Mouse (Mus musculus): Measurements from ENCODE around the gene Clmn. TPM values are rescaled to one million over a fixed set of nuclear protein-coding genes. Genes with fewer than 3 reads are reported as not detected.
"Not testable (repeated sequence)": the region's sequence is repeated elsewhere in the genome, so short reads cannot be mapped to it uniquely, and the experiment has no call there.

The Clmn gene
- polyA plus RNA-seq, 1 experiment from 2014 or later: 0.98 TPM

DNA sequence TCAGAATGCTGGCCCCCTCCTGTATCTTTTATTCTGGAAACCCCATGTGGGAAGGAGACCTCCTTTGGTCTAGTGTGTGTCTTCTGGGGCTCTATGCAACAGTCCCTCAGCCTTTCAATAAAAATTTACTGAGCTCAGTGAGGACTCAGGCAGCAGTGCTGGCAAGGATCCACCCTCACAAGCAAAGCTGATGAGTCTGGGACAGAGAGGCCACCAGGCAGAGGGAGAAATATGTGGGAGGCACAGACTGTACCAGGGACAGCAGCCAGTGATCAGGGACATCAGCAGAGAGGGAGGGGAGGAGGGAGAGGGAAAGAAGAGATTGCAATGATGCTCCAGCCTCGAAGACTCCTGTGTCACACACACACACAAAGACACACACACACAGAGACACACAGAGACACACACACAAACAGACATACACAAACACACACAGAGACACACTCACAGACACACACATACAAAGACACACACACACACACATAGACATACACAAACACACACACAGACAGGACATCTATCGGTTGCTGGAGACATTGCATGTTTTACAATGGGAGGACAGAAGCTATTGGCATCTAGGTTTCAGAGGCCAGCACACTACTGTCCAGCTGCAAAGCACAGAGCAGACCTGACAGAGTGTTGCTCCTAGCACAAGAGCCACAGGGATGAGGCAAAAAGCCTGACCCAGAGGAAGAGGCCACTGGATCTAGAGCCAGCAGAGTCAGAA lies 27.6 kb downstream of the Clmn start:
- H3K36me3 ChIP-seq: no peaks in the 10 kb centered on the region
- 71% methylated on average over 2 of the region's 2 CpGs for WGBS
- no peak overlapping the region for H3K27ac ChIP-seq
- no peak overlapping the region for H3K4me3 ChIP-seq (replicated peaks)
- 0 out of 2 replicates have a peak, but pooled peaks have one; percentile 25 for ATAC-seq
- H3K9me3 ChIP-seq: no peaks in the 10 kb centered on the region
- H3K4me1 ChIP-seq (replicated peaks): peaks cover 22% of the 10 kb centered on the region
- no peak overlapping the region for H3K4me2 ChIP-seq (replicated peaks)
- H3K27me3 ChIP-seq: no peaks in the 10 kb centered on the region; the same call in 1 of the 2 replicates
- H3K9ac ChIP-seq (replicated peaks): no peak overlapping the region

DNA sequence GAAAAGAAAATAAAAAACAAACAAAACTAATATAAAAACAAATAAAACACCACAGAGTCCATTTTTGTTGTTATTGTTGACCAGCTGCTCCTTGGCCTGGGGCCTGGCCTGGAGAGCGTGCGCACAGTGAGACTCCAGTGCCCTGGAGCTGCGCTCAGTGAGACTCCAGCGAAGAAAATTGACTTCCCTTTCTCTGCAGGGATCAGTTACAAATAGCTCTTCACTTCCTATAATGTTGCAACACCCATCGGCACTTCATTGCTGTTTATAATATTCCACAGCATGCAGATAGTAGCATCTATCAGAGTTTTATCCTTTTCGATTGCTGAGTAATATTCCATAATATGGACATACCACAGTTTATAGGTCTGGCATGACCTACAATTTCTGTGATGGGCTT lies 28.6 kb downstream of the Clmn start:
- 95% methylated on average over 6 of the region's 6 CpGs for WGBS
- Histone ChIP-seq H3K36me3 (no peaks in the 10 kb centered on the region), H3K27ac (no peak overlapping the region), H3K4me3 (replicated peaks) (no peak overlapping the region), H3K4me2 (replicated peaks) (no peak overlapping the region), H3K27me3 (no peaks in the 10 kb centered on the region; the same call in 1 of the 2 replicates), H3K9ac (replicated peaks) (no peak overlapping the region), H3K9me3 (no peaks in the 10 kb centered on the region), H3K4me1 (replicated peaks) (peaks cover 22% of the 10 kb centered on the region)
- no peak for ATAC-seq

DNA sequence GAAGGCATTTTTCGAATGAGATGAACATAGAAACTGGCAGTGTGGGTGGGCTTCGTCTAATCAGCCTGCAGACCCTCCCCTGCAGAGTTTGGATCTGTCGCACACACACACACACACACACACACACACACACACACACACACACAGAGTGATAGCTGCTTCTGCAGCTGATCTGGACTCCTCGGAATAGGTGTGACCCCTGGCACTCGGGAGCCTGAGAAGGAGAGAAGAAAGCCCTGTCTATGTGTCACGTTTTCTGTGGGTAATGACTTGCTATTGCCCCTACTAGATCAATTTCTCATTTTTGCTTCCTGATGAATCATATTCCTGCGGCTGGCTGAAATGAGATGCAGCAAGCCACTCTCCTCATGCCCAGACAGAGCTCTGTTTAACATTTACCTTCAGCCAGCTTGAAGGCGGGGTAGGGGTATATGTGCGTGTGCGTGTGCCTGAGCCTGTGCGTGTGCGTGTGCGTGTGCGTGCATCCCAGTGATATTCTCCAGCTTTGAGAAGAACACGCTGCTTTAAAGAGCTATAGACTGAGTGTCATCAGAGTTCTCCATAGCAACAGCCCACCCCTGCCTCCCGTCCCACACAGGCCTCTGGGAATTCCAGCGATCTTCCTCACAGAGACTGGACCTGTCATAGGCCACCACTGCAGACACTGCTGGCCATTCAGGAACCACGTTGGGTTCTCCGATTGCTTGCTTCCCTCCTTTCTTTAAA lies 29.3 kb downstream of the Clmn start:
- H3K36me3 ChIP-seq: no peaks in the 10 kb centered on the region
- ATAC-seq: peak; percentile 59
- no peaks in the 10 kb centered on the region for H3K9me3 ChIP-seq
- peaks cover 19% of the 10 kb centered on the region for H3K4me1 ChIP-seq (replicated peaks)
- H3K9ac ChIP-seq (replicated peaks): no peak overlapping the region
- H3K27ac ChIP-seq: no peak overlapping the region
- no peaks in the 10 kb centered on the region; the same call in 1 of the 2 replicates for H3K27me3 ChIP-seq
- no peak overlapping the region for H3K4me3 ChIP-seq (replicated peaks)
- WGBS: 63% methylated on average over 19 of the region's 19 CpGs
- no peak overlapping the region for H3K4me2 ChIP-seq (replicated peaks)

DNA sequence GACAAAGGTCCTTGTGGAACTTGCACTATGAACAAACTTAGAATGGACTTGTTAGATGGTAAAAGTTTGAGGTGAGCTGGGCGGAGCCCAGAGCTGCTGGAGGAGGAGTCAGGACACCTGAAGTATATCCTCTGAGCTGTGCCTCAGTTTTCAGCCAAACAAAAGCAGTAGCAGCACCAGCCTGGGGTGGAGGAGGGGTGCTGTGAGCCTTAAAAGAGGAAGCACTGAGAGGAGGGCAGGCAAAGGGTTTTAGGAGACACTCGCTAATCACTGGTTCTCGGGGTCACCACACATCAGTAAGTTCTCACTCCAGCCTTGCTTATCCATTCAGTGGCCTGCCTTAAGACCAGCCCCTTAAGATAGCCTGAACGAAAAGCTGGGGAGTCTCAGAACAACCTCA lies 30.1 kb downstream of the Clmn start:
- H3K4me2 ChIP-seq (replicated peaks): no peak overlapping the region
- H3K27ac ChIP-seq: no peak overlapping the region
- peaks cover 25% of the 10 kb centered on the region for H3K4me1 ChIP-seq (replicated peaks)
- WGBS: 36% methylated on average over 4 of the region's 4 CpGs
- no peaks in the 10 kb centered on the region; the same call in 1 of the 2 replicates for H3K27me3 ChIP-seq
- ATAC-seq: no peak
- H3K9me3 ChIP-seq: no peaks in the 10 kb centered on the region
- H3K36me3 ChIP-seq: no peaks in the 10 kb centered on the region
- no peak overlapping the region for H3K9ac ChIP-seq (replicated peaks)
- no peak overlapping the region for H3K4me3 ChIP-seq (replicated peaks)

DNA sequence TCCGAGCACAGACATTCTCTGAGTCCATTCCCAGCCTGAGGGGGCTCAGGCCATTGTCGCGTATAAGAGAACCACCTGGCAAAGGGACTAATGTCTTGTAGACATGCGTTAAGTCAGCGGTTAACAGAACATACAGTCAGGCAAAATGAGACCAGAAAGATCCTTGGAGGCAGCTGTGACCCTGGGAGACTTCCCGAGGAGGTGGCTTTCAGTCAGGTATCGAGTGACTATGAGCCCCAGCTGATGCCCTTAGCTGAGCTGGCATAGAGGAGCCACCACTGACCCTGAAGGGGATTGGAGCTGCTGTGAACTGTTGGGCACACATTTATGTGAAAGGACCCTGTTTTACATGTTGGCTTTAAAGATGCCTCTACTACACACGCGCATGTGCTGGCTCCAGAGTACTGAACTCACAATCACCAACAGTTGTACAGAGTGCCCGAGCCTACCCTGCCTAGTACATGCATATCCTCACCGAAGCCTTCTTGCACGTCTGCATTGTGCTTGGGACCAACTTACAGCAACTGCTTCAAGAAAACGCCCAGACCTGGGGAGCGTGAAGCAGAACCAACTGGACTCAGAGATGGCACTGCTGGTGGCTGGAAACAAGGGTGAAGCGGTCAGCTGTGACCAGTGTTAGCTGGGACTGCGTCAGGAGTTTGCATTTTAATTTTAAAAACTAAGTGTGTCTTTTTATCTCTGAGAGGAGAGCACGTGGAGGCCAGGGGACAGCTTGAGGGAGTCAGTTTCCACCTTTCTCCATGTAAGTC lies 34.0 kb downstream of the Clmn start:
- no peaks in the 10 kb centered on the region for H3K36me3 ChIP-seq
- 68% methylated on average over 17 of the region's 17 CpGs for WGBS
- H3K4me2 ChIP-seq (replicated peaks): no peak overlapping the region
- no peak overlapping the region for H3K27ac ChIP-seq
- peaks cover 27% of the 10 kb centered on the region for H3K4me1 ChIP-seq (replicated peaks)
- H3K27me3 ChIP-seq: no peaks in the 10 kb centered on the region; the same call in 1 of the 2 replicates
- H3K9ac ChIP-seq (replicated peaks): no peak overlapping the region
- H3K4me3 ChIP-seq (replicated peaks): no peak overlapping the region
- H3K9me3 ChIP-seq: no peaks in the 10 kb centered on the region
- ATAC-seq: no peak

DNA sequence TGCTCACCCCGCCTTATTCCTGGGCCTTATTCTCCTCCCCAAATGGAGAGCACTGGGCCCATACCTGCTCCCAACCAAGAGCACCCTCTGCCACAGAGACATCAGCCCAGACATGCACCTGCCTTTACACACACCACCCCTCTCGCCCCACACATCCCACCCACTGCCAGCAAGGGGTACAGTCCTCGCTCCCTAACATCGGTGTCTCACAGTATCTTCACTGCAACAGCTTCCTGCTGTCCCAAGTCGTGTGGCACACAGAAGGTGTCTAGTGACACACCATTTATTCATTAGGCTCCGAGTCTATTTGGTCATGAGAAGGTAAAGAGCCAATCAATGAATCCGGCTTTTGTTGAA lies 34.6 kb downstream of the Clmn start:
- 72% methylated on average over 7 of the region's 7 CpGs for WGBS
- ATAC-seq: peak; percentile 49; the same call in 1 of the 2 replicates

DNA sequence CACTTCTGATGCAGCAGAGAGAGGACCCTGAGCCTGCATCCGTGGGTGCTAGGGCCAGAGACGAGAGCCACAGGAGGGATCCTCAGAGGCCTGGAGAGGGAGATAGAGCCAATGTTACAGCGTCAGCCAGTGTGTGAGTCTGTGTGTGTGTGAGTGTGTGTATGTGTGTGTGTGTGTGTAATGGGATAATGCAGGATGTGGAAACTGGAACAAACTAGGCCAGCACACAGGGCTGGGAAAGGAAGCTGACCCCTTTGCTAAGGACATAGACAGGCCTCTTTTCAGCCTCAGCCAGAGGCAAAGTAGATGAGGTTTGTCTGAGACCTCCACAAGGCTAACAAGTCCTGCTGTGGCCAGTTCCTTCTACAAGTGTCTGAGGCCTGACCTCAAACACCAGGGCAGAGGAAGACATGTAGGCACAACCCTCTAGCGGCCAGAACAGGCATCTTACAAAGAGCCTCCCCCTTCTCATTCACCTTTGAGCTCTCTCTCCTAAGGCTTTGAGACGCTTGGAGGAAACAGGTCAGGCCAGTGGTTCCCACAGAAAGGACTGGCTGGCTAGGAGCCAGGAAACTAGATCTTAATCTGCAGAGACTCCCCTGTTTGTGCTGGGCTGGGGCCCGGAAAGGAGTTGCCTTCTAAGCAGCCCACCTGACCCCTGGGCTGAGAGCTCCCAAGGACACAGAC lies 35.1 kb downstream of the Clmn start:
- ATAC-seq: peak; percentile 46; the same call in 1 of the 2 replicates
- H3K4me2 ChIP-seq (replicated peaks): no peak overlapping the region
- H3K27ac ChIP-seq: no peak overlapping the region
- H3K9me3 ChIP-seq: no peaks in the 10 kb centered on the region
- WGBS: 40% methylated on average over 6 of the region's 6 CpGs
- H3K4me3 ChIP-seq (replicated peaks): no peak overlapping the region
- H3K36me3 ChIP-seq: no peaks in the 10 kb centered on the region
- peaks cover 24% of the 10 kb centered on the region; the same call in 1 of the 2 replicates for H3K4me1 ChIP-seq (replicated peaks)
- peak overlapping the region; percentile 20; the same call in 1 of the 2 replicates for H3K9ac ChIP-seq (replicated peaks)
- no peaks in the 10 kb centered on the region; the same call in 1 of the 2 replicates for H3K27me3 ChIP-seq

More for the DNA sequence above, 34.6 kb downstream of the Clmn start:
- Histone ChIP-seq H3K4me1 (replicated peaks) (peaks cover 21% of the 10 kb centered on the region; the same call in 1 of the 2 replicates), H3K36me3 (no peaks in the 10 kb centered on the region), H3K4me3 (replicated peaks) (no peak overlapping the region), H3K4me2 (replicated peaks) (no peak overlapping the region), H3K9me3 (no peaks in the 10 kb centered on the region), H3K9ac (replicated peaks) (peak overlapping the region; percentile 20; the same call in 1 of the 2 replicates), H3K27me3 (no peaks in the 10 kb centered on the region; the same call in 1 of the 2 replicates), H3K27ac (no peak overlapping the region)

DNA sequence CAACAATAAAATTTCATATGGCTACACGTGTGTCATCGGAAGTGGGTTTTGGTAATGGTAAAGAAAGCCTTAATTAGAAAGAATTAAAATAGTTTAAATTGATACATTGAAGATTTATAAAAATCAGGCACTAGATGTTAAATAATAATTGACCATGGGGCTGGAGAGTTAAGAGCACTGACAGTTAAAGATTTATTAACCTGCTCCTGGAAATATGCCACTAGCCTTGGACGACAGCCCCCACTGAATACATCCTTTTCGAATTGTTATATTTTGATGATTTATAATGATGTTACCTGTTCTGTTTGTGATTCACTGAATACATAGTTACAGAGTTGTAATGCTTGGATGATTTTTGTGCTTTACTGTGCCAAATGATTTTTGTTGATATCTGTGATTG lies 35.9 kb downstream of the Clmn start:
- H3K9ac ChIP-seq (replicated peaks); H3K4me2 ChIP-seq (replicated peaks); H3K36me3 ChIP-seq; H3K9me3 ChIP-seq; H3K27ac ChIP-seq; ATAC-seq; H3K27me3 ChIP-seq; H3K4me3 ChIP-seq (replicated peaks): not testable (repeated sequence)
- peaks cover 30% of the 10 kb centered on the region; the same call in 1 of the 2 replicates for H3K4me1 ChIP-seq (replicated peaks)
- WGBS: 93% methylated on average over 4 of the region's 4 CpGs

DNA sequence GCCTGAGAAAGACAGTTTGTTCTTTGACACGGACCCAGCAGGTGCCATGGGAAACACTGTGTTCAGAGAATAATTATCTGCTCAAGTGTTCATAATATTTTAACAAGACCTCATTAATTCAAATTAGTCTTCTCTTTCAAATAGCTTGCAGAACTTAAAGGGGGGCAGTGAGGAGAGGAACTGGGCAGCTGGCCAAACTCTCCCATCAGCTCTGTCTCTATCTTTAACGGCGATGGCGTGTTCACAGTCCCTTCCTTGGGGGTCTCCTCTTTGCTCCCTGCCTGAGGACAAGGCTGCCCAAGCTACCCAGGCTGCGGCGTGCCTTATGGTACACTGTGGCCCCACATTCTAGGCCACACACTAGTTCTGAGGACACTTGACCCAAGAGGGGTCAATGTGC lies 37.2 kb downstream of the Clmn start:
- Histone ChIP-seq H3K27me3 (no peaks in the 10 kb centered on the region), H3K4me3 (replicated peaks) (no peak overlapping the region), H3K36me3 (no peaks in the 10 kb centered on the region), H3K27ac (no peak overlapping the region), H3K4me2 (replicated peaks) (no peak overlapping the region), H3K9ac (replicated peaks) (no peak overlapping the region), H3K4me1 (replicated peaks) (peaks cover 30% of the 10 kb centered on the region; the same call in 1 of the 2 replicates), H3K9me3 (no peaks in the 10 kb centered on the region)
- ATAC-seq: 0 out of 2 replicates have a peak, but pooled peaks have one; percentile 12
- 65% methylated on average over 6 of the region's 6 CpGs for WGBS

DNA sequence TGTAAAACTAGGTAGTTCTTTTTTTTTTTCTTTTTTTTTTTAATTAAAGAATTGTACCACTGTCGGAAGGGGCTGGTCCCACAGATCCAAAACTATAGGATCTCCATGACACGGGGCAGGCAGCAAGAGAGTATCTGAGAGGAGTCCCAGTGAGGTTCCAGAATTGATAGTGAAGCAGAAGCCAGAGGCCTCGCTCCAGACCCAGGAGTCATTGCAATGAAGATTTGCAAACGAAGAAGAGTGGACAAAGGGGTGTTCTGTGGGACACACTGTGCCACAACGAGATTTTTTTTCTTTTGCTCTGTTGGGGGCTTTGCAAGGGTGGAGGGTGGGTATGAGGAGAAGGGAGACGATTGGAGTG lies 40.0 kb downstream of the Clmn start:
- no peak overlapping the region for H3K4me3 ChIP-seq (replicated peaks)
- H3K4me2 ChIP-seq (replicated peaks): no peak overlapping the region
- H3K4me1 ChIP-seq (replicated peaks): peaks cover 29% of the 10 kb centered on the region
- no peak overlapping the region for H3K9ac ChIP-seq (replicated peaks)
- no peak for ATAC-seq
- WGBS: 73% methylated on average over 6 of the region's 6 CpGs
- H3K27me3 ChIP-seq: no peaks in the 10 kb centered on the region
- no peak overlapping the region for H3K27ac ChIP-seq
- no peaks in the 10 kb centered on the region for H3K36me3 ChIP-seq
- no peaks in the 10 kb centered on the region for H3K9me3 ChIP-seq

DNA sequence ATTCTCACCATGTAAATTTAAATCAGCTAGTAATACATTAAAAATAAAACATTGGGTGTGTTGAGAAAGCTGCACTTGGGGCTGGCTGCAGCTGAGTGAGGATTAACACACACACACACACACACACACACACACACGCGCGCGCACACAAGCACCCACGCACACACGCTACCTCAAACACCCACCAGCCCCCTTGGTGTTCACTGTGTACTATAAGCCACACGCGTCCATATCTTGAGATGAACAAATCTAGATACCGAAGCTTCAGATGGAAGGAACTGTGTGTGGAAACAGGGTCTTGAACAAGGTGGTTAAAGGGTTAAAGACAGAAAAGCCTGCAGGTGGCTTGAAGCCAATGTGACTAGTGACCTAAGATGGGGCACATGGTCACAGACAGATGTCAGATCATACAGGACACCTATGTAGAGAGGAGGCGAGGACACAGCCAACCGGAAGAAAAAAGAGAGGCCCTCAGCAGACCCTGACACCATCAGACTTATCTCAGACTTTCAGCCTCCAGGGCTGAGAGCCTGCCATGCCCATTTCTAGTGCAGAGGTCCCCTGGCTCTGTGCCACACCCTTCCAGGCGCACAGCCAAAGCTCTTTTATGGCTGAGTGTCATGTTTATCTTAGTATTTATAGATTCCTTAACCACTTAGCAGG lies 40.5 kb downstream of the Clmn start:
- no peaks in the 10 kb centered on the region for H3K27me3 ChIP-seq
- H3K27ac ChIP-seq: no peak overlapping the region
- no peaks in the 10 kb centered on the region for H3K36me3 ChIP-seq
- H3K4me1 ChIP-seq (replicated peaks): peaks cover 24% of the 10 kb centered on the region
- no peak overlapping the region for H3K4me2 ChIP-seq (replicated peaks)
- H3K9ac ChIP-seq (replicated peaks): no peak overlapping the region
- H3K9me3 ChIP-seq: no peaks in the 10 kb centered on the region
- 83% methylated on average over 12 of the region's 12 CpGs for WGBS
- ATAC-seq: peak; percentile 71
- H3K4me3 ChIP-seq (replicated peaks): no peak overlapping the region

Measured in midbrain, embryonic 13.5 days (tissue).